Mouse (Mus musculus) c-Kit-positive CD71-negative TER-119-negative erythroid progenitor cells, embryonic 14.5 days (primary cell): ENCODE results near the gene Tex14.

Experiments used
- DNase-seq: peaks from one replicate; pipeline ENCODE4 v3.0.0-alpha.2; 2013; ENCODE audit warnings: low read depth

The Tex14 gene

DNA sequence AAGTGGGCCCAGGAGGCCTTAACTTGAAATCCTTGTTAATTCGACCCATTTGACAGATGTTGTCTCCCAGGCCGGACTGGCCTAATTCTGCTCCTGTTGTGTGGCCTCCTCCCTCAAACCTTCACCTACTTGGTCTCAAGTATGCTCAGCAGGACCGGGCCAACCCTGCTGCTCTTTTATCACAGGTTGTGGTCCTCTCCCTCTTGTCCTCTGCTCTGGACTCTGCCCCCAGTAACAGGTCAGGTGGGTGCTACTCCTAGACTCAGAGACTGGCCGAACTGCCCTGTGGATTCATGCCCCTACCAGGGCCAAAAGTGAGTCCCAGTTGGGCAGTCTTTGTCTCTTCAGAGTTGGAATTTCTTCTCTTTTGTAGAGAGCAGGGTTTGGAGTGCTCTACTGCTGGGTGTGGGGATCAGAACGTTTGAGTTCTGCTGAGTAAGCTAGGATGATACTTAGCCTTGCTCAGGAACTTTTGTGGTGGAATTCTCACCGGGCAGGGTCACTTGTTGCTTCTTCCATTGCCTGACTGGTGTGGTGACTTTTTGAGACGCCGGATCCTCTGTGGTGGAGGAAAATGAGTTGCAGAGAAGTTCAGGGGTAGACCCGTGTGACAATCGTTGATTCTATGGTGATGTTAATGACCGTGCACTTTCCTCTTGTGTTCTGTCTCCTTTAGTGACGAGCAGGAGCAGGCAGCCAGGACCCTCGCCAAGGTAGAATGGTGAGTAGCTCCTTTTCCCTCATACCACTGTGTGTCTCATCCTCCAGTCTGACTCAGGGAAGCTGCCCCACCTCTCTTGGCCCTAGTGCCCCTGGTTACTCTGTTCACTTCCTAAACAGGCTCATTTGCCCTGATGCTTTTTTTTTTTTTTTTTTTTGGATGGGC is 188.1 kb downstream of the Tex14 start:
- no peak for DNase-seq

DNA sequence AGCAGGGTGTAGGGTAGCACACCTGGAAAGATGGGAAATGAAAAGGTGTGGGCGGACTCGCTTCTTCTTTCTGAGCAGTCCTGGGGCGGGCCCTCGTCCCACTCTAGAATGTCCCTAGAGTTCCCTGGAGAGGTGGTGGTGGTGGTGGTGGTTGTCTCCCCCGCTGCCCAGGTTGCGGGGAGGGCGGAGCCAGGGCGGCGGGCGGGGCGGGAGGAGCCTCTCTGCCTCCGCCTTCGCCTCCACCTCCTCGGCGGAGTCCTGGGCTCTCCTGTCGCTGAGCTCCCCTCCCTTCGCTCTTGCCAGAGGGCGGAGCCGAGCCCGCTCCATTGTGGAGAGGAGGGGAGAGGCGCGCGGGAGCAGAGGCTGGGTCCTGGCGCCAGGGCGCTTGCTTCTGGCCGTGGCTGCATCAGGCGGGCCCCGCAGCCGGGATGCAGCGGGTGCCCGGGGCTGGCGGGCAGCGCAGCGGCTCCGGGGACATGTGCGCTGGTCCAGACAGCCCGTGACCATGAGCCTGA is 190.5 kb downstream of the Tex14 start:
- peak; percentile 69 for DNase-seq

GRCm38 (mm10) chr11:87595976-87596375 is 191.1 kb downstream of the Tex14 start:
- no peak for DNase-seq

DNA sequence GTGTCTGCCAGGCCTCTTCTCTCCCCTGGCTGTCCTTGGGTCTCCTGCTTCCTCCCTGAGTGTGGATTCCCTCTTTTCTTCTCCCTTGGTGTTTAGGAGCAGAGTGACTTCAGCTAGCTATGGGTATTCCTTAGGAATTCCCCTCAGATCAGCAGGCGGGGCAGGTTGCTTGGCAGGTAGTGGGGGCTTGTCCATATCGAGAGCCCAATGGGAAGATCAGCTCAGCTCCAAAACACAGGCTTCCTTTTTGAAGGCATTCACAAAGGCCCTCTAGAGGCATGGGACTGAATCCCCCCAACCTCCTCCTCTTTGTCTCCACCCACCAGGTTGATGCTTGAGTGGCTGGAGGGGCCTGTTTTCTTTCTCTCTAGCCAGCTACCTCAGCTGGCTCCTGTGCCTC is 191.6 kb downstream of the Tex14 start:
- no peak for DNase-seq

DNA sequence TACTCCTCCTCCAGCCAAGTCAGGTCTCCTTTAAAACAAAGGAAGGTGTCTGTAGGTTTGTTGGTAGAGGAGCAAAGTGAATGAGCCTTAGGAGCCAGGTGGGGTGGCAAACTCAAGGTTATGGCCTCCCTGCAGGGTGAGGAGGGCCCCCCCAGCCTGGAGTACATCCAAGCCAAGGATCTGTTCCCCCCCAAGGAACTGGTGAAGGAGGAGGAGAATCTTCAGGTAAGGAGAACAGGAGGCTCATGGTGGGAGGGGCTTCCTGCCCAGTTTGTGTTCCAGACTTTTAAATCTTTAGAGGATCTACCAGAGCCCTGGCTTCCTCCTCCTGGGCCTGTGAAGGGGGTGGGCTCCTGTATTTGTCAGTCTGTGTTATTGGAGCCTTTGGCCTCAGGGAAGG is 192.2 kb downstream of the Tex14 start:
- DNase-seq, result no peak

GRCm38 (mm10) chr11:87599395-87600089 is 194.7 kb downstream of the Tex14 start:
- DNase-seq, result no peak

DNA sequence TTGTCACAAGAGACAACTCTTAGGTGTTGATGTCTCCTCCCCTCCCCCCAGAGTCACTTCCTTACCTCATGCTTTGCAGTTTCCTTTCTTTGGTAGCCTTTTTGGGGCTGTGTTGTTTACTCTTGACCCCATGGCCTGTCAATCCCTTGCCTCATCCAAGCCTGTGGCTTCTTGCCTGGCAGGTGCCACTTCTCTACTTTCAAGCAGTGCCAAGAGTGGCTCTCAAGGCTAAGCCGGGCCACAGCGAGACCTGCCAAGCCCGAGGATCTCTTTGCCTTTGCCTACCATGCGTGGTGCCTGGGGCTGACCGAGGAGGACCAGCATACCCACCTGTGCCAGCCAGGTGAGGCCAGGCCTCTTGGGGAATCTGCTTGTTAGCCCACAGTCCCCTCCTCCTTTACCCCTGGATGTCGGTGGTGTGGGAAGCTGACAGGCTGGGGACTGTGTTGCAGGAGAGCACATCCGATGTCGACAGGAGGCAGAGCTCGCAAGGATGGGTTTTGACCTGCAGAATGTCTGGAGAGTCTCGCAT is 195.5 kb downstream of the Tex14 start:
- DNase-seq, result no peak

DNA sequence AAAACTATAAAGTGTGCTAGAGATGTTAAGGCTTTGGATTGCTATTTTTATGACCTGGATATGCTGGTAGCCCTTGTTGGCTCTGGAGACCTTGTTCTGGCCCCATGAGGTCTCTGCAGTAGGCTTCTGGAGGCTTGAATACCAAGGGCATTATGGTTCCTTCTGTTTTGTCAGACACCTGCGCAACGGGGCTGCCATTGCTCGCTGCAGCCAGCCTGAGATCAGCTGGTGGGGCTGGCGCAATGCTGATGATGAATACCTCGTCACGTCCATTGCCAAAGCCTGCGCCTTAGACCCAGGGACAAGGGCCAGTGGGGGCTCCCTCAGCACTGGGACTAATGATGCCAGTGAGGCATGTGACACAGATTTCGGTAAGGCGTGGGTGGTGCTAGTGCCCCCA is 197.4 kb downstream of the Tex14 start:
- no peak for DNase-seq

DNA sequence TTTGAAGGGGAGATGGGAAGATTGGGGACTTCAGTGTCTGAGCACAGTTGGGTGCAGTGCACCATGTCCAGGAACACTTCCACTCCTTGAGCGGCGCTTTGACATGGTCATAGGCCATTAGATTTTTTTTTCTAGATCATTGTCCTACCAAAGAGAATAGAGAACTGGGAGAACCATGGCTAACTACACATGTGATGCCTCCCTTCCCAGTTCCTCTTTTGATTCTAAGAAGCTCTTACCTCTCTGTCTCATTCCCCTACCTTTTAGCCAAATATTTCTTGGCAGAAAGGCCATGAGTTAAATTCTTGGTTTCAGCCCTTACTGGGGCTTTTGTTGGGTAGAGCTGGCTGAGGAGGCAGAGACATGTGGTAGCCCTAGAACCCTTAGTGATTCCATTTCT is 198.7 kb downstream of the Tex14 start:
- no peak for DNase-seq
